Mouse (Mus musculus) hindbrain, embryonic 10.5 days (tissue): ENCODE data around the gene Dnah11. TPM values are rescaled to one million over a fixed set of nuclear protein-coding genes. Genes with fewer than 3 reads are reported as not detected.

Source experiments
- DNase-seq: peaks from one replicate; pipeline ENCODE4 v3.0.0-alpha.2; 2017; ENCODE audit warnings: low spot score
- H3K27ac ChIP-seq: fragments of 300-500 bp; sonication (generic); 2 replicates; pipeline ENCODE4 v1.5.1; 2016; ENCODE audit warnings: mild to moderate bottlenecking, moderate library complexity
- H3K27me3 ChIP-seq: fragments of 300-500 bp; sonication (generic); 2 replicates; pipeline ENCODE4 v1.6.1; 2016; ENCODE audit warnings: mild to moderate bottlenecking; ENCODE audit not compliant: poor library complexity, insufficient read depth, severe bottlenecking
- H3K36me3 ChIP-seq: fragments of 300-500 bp; sonication (generic); 2 replicates; pipeline ENCODE4 v1.6.1; 2016; ENCODE audit warnings: mild to moderate bottlenecking, moderate library complexity
- H3K4me1 ChIP-seq: fragments of 300-500 bp; sonication (generic); replicated peaks from 2 replicates; pipeline ENCODE4 v1.6.1; 2016; ENCODE audit warnings: mild to moderate bottlenecking
- H3K4me3 ChIP-seq: fragments of 300-500 bp; sonication (generic); 2 replicates; pipeline ENCODE4 v1.5.1; 2016; ENCODE audit warnings: mild to moderate bottlenecking, moderate library complexity
- H3K9me3 ChIP-seq: fragments of 300-500 bp; sonication (generic); 2 replicates; pipeline ENCODE4 v1.6.1; 2016; ENCODE audit warnings: mild to moderate bottlenecking, moderate library complexity
- WGBS: fragments of 180-500 bp; shearing (Covaris S2); methylation state at CpG from one replicate; pipeline ENCODE4 v1.1.7; 2016; 5-methylcytosine and 5-hydroxymethylcytosine counted together
- polyA plus RNA-seq: library from polyadenylated mRNA; unstranded; fragments of >200 nt; fragmentation: Nextera tagmentation; extraction: Ambion mirVana; gene quantifications from 2 replicates; pipeline ENCODE4 v1.2.1, GENCODE M21; 2016

The Dnah11 gene
- polyA plus RNA-seq, 1 experiment from 2014 or later = 0.29 TPM

GRCm38 (mm10) chr12:118147521-118148033 is 51.3 kb downstream of the Dnah11 start:
- whole genome bisulfite sequencing = 88% methylated on average over 2 of the region's 2 CpGs
- Histone ChIP-seq H3K9me3 (no peaks in the 10 kb centered on the region), H3K36me3 (no peaks in the 10 kb centered on the region), H3K27ac (no peak overlapping the region), H3K4me3 (no peak overlapping the region), H3K4me1 (no peaks in the 10 kb centered on the region), H3K27me3 (no peaks in the 10 kb centered on the region)
- no peak for DNase-seq

GRCm38 (mm10) chr12:118128116-118128515 is 70.7 kb downstream of the Dnah11 start:
- DNase-seq = no peak
- Histone ChIP-seq H3K27ac (no peak overlapping the region), H3K27me3 (no peaks in the 10 kb centered on the region), H3K36me3 (no peaks in the 10 kb centered on the region), H3K4me3 (no peak overlapping the region), H3K9me3 (no peaks in the 10 kb centered on the region), H3K4me1 (no peaks in the 10 kb centered on the region)
- WGBS = 93% methylated on average over 4 of the region's 4 CpGs

DNA sequence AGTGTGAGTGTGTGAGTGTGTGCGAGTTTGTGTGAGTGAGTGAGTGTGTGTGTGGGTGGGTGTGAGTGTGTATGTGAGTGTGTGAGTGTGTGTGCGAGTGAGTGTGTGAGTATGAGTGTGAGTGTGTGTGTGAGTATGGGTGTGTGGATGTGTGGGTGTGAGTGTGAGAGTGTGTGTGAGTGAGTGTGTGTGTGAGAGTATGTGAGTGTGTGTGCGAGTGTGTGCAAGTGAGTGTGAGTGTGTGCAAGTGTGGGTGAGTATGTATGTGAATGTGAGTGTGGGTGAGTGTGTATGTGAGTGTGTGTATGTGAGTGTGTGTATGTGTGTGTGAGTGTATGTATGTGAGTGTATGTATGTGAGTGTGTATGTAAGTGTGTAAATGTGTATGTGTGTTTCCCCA is 79.2 kb downstream of the Dnah11 start:
- WGBS = 92% methylated on average over 3 of the region's 3 CpGs
- no peak for DNase-seq
- no peak overlapping the region for H3K27ac ChIP-seq

GRCm38 (mm10) chr12:118112599-118112998 is 86.2 kb downstream of the Dnah11 start:
- Histone ChIP-seq H3K4me3 (no peak overlapping the region), H3K4me1 (0 out of 2 replicates have a peak, but pooled peaks cover 5% of the 10 kb centered on the region), H3K9me3 (no peaks in the 10 kb centered on the region), H3K36me3 (no peaks in the 10 kb centered on the region), H3K27me3 (no peaks in the 10 kb centered on the region), H3K27ac (no peak overlapping the region)
- 86% methylated on average over 8 of the region's 8 CpGs for WGBS
- no peak for DNase-seq

More for the DNA sequence above, 79.2 kb downstream of the Dnah11 start:
- no peaks in the 10 kb centered on the region for H3K9me3 ChIP-seq
- H3K4me1 ChIP-seq = no peaks in the 10 kb centered on the region
- H3K27me3 ChIP-seq = no peaks in the 10 kb centered on the region
- no peaks in the 10 kb centered on the region for H3K36me3 ChIP-seq
- no peak overlapping the region for H3K4me3 ChIP-seq

GRCm38 (mm10) chr12:118111896-118112295 is 86.9 kb downstream of the Dnah11 start:
- H3K4me1 ChIP-seq = 0 out of 2 replicates have a peak, but pooled peaks cover 5% of the 10 kb centered on the region
- DNase-seq = no peak
- no peak overlapping the region for H3K4me3 ChIP-seq
- H3K36me3 ChIP-seq = no peaks in the 10 kb centered on the region
- 83% methylated on average over 3 of the region's 3 CpGs for WGBS
- 0 out of 2 replicates have a peak, but pooled peaks cover 1% of the 10 kb centered on the region for H3K27me3 ChIP-seq
- no peaks in the 10 kb centered on the region for H3K9me3 ChIP-seq
- H3K27ac ChIP-seq = no peak overlapping the region

GRCm38 (mm10) chr12:118107719-118108118 is 91.1 kb downstream of the Dnah11 start:
- no peak for DNase-seq
- no peak overlapping the region for H3K27ac ChIP-seq
- WGBS = 41% methylated on average over 1 of the region's 1 CpGs

DNA sequence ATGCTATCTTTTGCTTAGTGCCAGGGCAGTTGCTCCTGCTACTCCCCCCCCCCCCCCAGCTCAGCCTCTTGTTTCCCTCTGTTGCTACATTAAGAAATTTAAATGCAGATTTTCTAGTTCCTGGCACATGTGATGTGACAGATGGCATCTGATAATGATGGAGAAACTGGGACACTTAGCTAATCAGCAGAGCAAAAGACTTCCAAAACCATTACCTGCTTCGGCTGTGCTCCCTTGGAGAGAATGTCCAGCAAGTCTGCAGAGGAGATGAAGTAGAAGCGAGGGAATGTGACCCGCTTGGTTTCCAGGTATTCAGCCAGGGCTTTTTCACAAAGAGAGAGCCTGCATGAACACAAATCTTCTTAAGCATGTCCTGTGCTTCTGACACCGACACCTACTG is 94.3 kb downstream of the Dnah11 start:
- Histone ChIP-seq H3K27ac (no peak overlapping the region), H3K4me1 (peaks cover 8% of the 10 kb centered on the region; the same call in 1 of the 2 replicates), H3K27me3 (peaks cover 35% of the 10 kb centered on the region), H3K9me3 (no peaks in the 10 kb centered on the region), H3K4me3 (no peak overlapping the region), H3K36me3 (no peaks in the 10 kb centered on the region)
- WGBS = 87% methylated on average over 4 of the region's 4 CpGs
- DNase-seq = no peak

More at GRCm38 (mm10) chr12:118107719-118108118, 91.1 kb downstream of the Dnah11 start:
- Histone ChIP-seq H3K4me3 (no peak overlapping the region), H3K27me3 (peaks cover 17% of the 10 kb centered on the region; the same call in 1 of the 2 replicates), H3K4me1 (0 out of 2 replicates have a peak, but pooled peaks cover 5% of the 10 kb centered on the region), H3K9me3 (no peaks in the 10 kb centered on the region), H3K36me3 (no peaks in the 10 kb centered on the region)

DNA sequence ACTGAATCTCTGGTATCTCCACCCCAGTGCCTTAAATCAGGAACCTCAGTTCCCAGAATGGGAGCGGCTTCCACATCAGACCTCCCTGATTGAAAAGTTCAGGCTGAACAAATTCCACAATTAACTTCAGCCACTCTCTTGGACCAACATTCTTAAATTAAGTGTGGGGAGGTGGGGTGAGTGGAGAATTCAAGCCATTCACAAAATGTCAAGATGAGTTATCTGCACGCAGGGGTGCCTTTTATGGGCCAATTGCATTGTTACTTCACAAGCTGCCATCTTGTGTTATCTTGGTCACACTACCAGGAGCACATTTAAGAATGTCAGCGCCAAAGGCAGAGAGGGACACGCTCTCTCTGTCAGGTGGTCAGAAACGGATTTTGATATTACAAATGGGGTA is 99.1 kb downstream of the Dnah11 start:
- Histone ChIP-seq H3K27ac (no peak overlapping the region), H3K9me3 (no peaks in the 10 kb centered on the region), H3K4me1 (peaks cover 3% of the 10 kb centered on the region; the same call in 1 of the 2 replicates), H3K4me3 (no peak overlapping the region), H3K27me3 (peaks cover 53% of the 10 kb centered on the region), H3K36me3 (no peaks in the 10 kb centered on the region)
- WGBS = 39% methylated on average over 5 of the region's 5 CpGs
- DNase-seq = peak; percentile 15

DNA sequence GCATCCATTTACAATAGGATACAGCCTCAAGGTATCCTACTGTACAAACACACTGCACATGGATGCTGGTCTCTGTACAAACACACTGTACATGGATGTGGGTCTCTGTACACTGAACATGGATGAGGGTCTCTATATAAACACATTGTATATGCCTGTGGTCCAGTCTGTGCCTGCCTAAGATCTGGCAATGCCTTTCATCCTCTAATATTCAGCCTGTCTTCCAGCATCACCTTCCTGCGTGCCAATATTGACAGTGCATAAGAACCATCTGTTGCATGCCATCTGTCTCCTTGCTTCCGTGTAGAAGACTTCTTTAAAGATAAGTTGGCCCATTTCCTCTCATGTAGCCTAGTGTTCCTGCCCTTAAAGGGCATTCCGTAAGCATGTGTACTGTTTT is 100.6 kb downstream of the Dnah11 start:
- 83% methylated on average over 3 of the region's 3 CpGs for WGBS

DNA sequence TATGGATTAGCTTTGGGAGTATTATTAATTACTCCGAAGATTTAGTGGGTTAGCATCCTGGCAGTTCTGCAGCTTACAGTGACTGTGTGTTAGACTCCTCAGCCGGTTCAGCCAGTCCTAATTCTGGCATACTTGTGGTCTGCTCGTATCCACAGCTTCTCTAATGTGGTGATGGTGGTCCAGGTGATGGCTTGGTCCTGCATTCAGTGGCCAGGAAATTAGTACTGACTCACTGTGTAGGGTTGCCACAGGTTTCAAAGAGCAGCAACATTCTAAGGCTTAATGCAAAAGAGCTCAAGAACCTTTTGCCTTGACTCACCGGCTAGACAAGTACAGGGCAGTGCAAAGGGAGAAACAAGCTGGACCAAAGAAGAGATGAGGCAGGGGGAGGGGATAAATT is 103.9 kb downstream of the Dnah11 start:
- peaks cover 25% of the 10 kb centered on the region for H3K27me3 ChIP-seq
- no peak overlapping the region for H3K4me3 ChIP-seq
- H3K9me3 ChIP-seq = no peaks in the 10 kb centered on the region
- H3K27ac ChIP-seq = no peak overlapping the region
- no peaks in the 10 kb centered on the region for H3K36me3 ChIP-seq
- DNase-seq = no peak
- H3K4me1 ChIP-seq = peaks cover 2% of the 10 kb centered on the region; the same call in 1 of the 2 replicates
- 94% methylated on average over 4 of the region's 4 CpGs for WGBS

More for the DNA sequence above, 100.6 kb downstream of the Dnah11 start:
- H3K27me3 ChIP-seq = peaks cover 46% of the 10 kb centered on the region
- H3K36me3 ChIP-seq = no peaks in the 10 kb centered on the region
- peaks cover 3% of the 10 kb centered on the region; the same call in 1 of the 2 replicates for H3K4me1 ChIP-seq
- no peaks in the 10 kb centered on the region for H3K9me3 ChIP-seq
- no peak overlapping the region for H3K27ac ChIP-seq
- H3K4me3 ChIP-seq = no peak overlapping the region
- DNase-seq = no peak

GRCm38 (mm10) chr12:118085291-118085690 is 113.6 kb downstream of the Dnah11 start:
- WGBS = 77% methylated on average over 1 of the region's 1 CpGs
- Histone ChIP-seq H3K27ac (no peak overlapping the region), H3K36me3 (no peaks in the 10 kb centered on the region), H3K9me3 (no peaks in the 10 kb centered on the region), H3K27me3 (no peaks in the 10 kb centered on the region), H3K4me3 (no peak overlapping the region), H3K4me1 (no peaks in the 10 kb centered on the region)
- no peak for DNase-seq

- no peak overlapping the region for H3K4me3 ChIP-seq
- H3K4me1 ChIP-seq = no peaks in the 10 kb centered on the region
Measured at GRCm38 (mm10) chr12:118084806-118085205, 114.0 kb downstream of the Dnah11 start.

GRCm38 (mm10) chr12:118084134-118084533 is 114.7 kb downstream of the Dnah11 start:
- Histone ChIP-seq H3K4me1 (no peaks in the 10 kb centered on the region), H3K27ac (no peak overlapping the region), H3K9me3 (no peaks in the 10 kb centered on the region), H3K36me3 (no peaks in the 10 kb centered on the region), H3K4me3 (no peak overlapping the region), H3K27me3 (no peaks in the 10 kb centered on the region)
- WGBS = 93% methylated on average over 5 of the region's 5 CpGs
- DNase-seq = no peak

More at GRCm38 (mm10) chr12:118084806-118085205, 114.0 kb downstream of the Dnah11 start:
- no peaks in the 10 kb centered on the region for H3K36me3 ChIP-seq
- DNase-seq = no peak
- H3K9me3 ChIP-seq = no peaks in the 10 kb centered on the region
- WGBS = 88% methylated on average over 3 of the region's 3 CpGs
- H3K27ac ChIP-seq = no peak overlapping the region
- no peaks in the 10 kb centered on the region for H3K27me3 ChIP-seq
